Mouse (Mus musculus) heart, embryonic 11.5 days (tissue): ENCODE data around the gene 4933415F23Rik. TPM values are rescaled to one million over a fixed set of nuclear protein-coding genes. Genes with fewer than 3 reads are reported as not detected.

Experiments
- ATAC-seq: fragments of 200-750 bp; cut with Nextera tagmentation; replicated peaks from 2 replicates; pipeline ENCODE4 v1.8.0; 2017; ENCODE audit warnings: moderate library complexity; ENCODE audit not compliant: insufficient number of reproducible peaks, low FRiP score, low TSS enrichment
- H3K27ac ChIP-seq: fragments of 300-500 bp; sonication (generic); 2 replicates; pipeline ENCODE4 v1.5.1; 2014; ENCODE audit warnings: mild to moderate bottlenecking, low read depth, low read length
- H3K27me3 ChIP-seq: fragments of 300-500 bp; sonication (generic); 2 replicates; pipeline ENCODE4 v1.6.1; 2014; ENCODE audit warnings: mild to moderate bottlenecking, low read length, mixed read lengths; ENCODE audit not compliant: control insufficient read depth, insufficient read depth
- H3K36me3 ChIP-seq: fragments of 300-500 bp; sonication (generic); 2 replicates; pipeline ENCODE4 v1.6.1; 2014; ENCODE audit warnings: mild to moderate bottlenecking, low read length, moderate library complexity, mixed read lengths; ENCODE audit not compliant: control insufficient read depth, insufficient read depth
- H3K4me1 ChIP-seq: fragments of 300-500 bp; sonication (generic); 2 replicates; pipeline ENCODE4 v1.6.1; 2014; ENCODE audit warnings: low read length; ENCODE audit not compliant: control insufficient read depth, insufficient read depth
- H3K4me2 ChIP-seq: fragments of 300-500 bp; sonication (generic); 2 replicates; pipeline ENCODE4 v1.6.1; 2014; ENCODE audit warnings: mild to moderate bottlenecking, moderate library complexity
- H3K4me3 ChIP-seq: fragments of 300-500 bp; sonication (generic); 2 replicates; pipeline ENCODE4 v1.5.1; 2014; ENCODE audit warnings: low read depth, low read length
- H3K9ac ChIP-seq: fragments of 300-500 bp; sonication (generic); 2 replicates; pipeline ENCODE4 v1.6.1; 2014; ENCODE audit warnings: mild to moderate bottlenecking, low read depth, low read length, moderate library complexity
- H3K9me3 ChIP-seq: fragments of 300-500 bp; sonication (generic); replicated peaks from 2 replicates; pipeline ENCODE4 v1.6.1; 2016; ENCODE audit warnings: low read length; ENCODE audit not compliant: control insufficient read depth
- WGBS: fragments of 180-500 bp; shearing (Covaris S2); extraction: QIAGEN DNeasy Blood & Tissue Kit; methylation state at CpG from one replicate; pipeline ENCODE4 v1.1.7; 2014; ENCODE audit not compliant: insufficient replicate concordance; 5-methylcytosine and 5-hydroxymethylcytosine counted together
- polyA plus RNA-seq: library from polyadenylated mRNA; unstranded; fragments of >200 nt; fragmentation: Nextera tagmentation; extraction: Ambion mirVana; gene quantifications from 2 replicates; pipeline ENCODE4 v1.2.1, GENCODE M21; 2014

The 4933415F23Rik gene
- polyA plus RNA-seq, 1 experiment from 2014 or later = not detected

- Histone ChIP-seq H3K9ac (no peak overlapping the region), H3K4me3 (no peak overlapping the region), H3K27ac (no peak overlapping the region), H3K36me3 (no peaks in the 10 kb centered on the region), H3K9me3 (no peaks in the 10 kb centered on the region), H3K4me1 (no peaks in the 10 kb centered on the region), H3K4me2 (no peak overlapping the region), H3K27me3 (no peaks in the 10 kb centered on the region)
- ATAC-seq = no peak
- WGBS = 84% methylated on average over 9 of the region's 9 CpGs
Measured at GRCm38 (mm10) chr1:23060056-23060455, 42.0 kb downstream of the 4933415F23Rik start.
